Mouse (Mus musculus) lung, adult 2 months (tissue): ENCODE data around the gene Gmfg. TPM values are rescaled to one million over a fixed set of nuclear protein-coding genes. Genes with fewer than 3 reads are reported as not detected.

Experiments used
- DNase-seq: peaks from one replicate; pipeline ENCODE4 v3.0.0; 2022
- H3K4me1 ChIP-seq: fragments of 200-500 bp; 2 replicates; pipeline ENCODE4 v1.6.1; 2011; ENCODE audit warnings: low read length; ENCODE audit not compliant: control insufficient read depth, insufficient read depth
- H3K4me3 ChIP-seq: fragments of 200-500 bp; replicated peaks from 2 replicates; pipeline ENCODE3; 2011; ENCODE audit warnings: low read depth, mild to moderate bottlenecking, control low read depth, low read length; ENCODE audit errors: extremely low read depth
- CTCF ChIP-seq: fragments of 200-500 bp; IDR thresholded peaks from 2 replicates; pipeline ENCODE4 v1.5.1; 2011; ENCODE audit warnings: mild to moderate bottlenecking, low read length, control low read depth; ENCODE audit not compliant: insufficient read depth
- POLR2A ChIP-seq: fragments of 200-500 bp; IDR thresholded peaks from 2 replicates; pipeline ENCODE4 v1.6.1; 2011; ENCODE audit warnings: low read depth, mild to moderate bottlenecking, control low read depth, low read length, borderline replicate concordance; ENCODE audit errors: extremely low read depth
- WGBS: fragments of 180-500 bp; shearing (Covaris S2); methylation state at CpG from one replicate; pipeline ENCODE4 v1.1.7; 2018; 5-methylcytosine and 5-hydroxymethylcytosine counted together
- polyA plus RNA-seq: library from polyadenylated mRNA; depleted of rRNA; stranded (reverse); fragments of >200 nt; gene quantifications from 2 replicates; pipeline ENCODE4 v1.2.3, GENCODE M21; 2012; rRNA removed

Gene Gmfg
- polyA plus RNA-seq, 1 experiment, result 24.2 TPM

- TF ChIP-seq CTCF (no peak), POLR2A (no peak)
- Histone ChIP-seq H3K4me3 (no peak overlapping the region), H3K4me1 (no peaks in the 10 kb centered on the region)
- 86% methylated on average over 5 of the region's 5 CpGs for WGBS
- DNase-seq, result no peak
Measured at GRCm38 (mm10) chr7:28477363-28477762, 40.1 kb downstream of the Gmfg start.

GRCm38 (mm10) chr7:28478854-28479253 is 41.6 kb downstream of the Gmfg start:
- WGBS, result 5% methylated on average over 8 of the region's 8 CpGs
- no peak for DNase-seq
- Histone ChIP-seq H3K4me1 (no peaks in the 10 kb centered on the region), H3K4me3 (no peak overlapping the region)
- TF ChIP-seq CTCF (no peak), POLR2A (no peak)

DNA sequence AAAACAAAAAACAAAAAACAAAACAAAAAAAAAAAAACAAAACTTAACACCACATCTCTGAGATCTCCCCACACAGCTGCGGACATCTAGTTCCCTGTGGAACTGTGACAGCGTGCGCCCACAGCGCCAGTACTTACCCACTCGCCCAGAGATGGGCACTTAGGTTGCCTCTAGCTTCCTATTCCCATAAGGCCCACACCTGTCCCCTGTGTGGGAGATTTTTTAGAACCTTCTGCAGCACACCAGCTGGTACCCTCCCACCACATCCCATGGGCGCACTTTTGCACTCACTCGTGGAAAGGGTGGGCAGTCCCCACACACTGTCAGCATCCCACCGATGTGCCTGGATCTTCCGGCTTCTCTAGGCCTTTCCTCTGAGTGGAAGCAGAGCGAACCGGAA is 45.6 kb downstream of the Gmfg start:
- H3K4me1 ChIP-seq, result no peaks in the 10 kb centered on the region
- no peak for DNase-seq
- 77% methylated on average over 11 of the region's 11 CpGs for WGBS
- H3K4me3 ChIP-seq, result no peak overlapping the region
- TF ChIP-seq CTCF (no peak), POLR2A (no peak)

DNA sequence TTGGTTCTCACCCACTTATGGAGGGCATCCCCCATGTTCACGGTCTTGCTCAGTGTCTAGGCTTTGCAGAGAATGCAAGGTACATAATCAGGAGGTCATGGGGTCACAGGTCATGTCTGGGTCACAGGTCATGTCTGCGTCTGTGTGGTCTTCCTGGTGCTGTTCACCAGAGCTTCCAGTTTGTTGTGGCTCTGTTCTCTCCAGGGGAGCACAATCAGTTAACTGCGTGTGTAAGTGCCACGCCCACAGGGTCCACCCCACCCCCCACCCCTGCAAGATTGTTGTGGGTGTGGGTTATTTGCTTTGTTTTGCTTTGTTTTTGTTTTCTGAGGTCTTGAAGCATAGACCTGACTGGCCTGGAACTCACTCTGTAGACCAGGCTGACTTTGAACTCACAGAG is 46.9 kb downstream of the Gmfg start:
- Histone ChIP-seq H3K4me3 (no peak overlapping the region), H3K4me1 (no peaks in the 10 kb centered on the region)
- no peak for DNase-seq
- WGBS, result 40% methylated on average over 4 of the region's 4 CpGs
- TF ChIP-seq CTCF (no peak), POLR2A (no peak)

DNA sequence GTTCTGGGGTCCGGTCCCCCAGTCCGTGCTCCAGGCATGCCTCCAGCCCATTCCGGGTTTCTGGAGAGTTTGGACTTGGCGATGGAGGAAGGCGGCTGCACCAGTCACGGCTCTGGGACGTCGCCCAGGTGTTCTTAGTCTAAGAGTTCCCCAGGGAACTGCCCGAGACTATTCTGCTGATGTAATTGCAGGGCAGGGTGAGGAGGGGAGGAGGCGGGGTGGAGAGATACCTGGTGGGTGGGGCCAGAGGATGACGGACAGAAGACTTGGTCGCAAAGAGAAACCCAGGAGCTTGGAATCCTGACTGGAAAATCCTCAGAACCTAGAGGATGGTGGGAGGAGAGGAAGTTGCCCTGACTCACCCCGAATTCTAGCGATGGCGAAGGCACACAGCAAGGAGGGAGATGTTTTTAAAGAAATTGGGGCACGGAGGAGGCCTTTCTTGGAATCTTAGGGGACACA is 50.8 kb downstream of the Gmfg start:
- Histone ChIP-seq H3K4me1 (no peaks in the 10 kb centered on the region), H3K4me3 (no peak overlapping the region)
- DNase-seq, result peak; percentile 33
- WGBS, result 4% methylated on average over 16 of the region's 16 CpGs
- no peak for TF ChIP-seq CTCF

DNA sequence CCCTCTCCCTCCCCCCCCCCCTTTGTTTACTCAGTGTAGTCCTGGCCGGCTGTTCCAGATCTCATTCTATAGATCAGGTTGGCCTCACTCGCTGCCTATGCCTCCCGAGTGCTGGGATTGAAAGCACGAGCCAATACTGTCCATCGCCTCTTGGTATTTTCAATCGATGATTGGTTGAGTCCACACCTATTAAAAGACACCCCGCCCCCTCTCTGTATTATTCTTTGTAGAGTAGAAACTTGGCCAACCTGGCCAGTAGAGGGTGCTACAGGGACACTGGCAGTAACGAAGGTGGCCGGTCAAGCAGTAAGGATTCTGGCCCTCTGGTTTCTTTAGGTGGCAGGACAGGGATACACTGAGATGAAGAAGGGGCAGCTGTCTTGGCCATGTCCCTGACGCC is 53.2 kb downstream of the Gmfg start:
- Histone ChIP-seq H3K4me1 (no peaks in the 10 kb centered on the region), H3K4me3 (no peak overlapping the region)
- WGBS, result 6% methylated on average over 10 of the region's 10 CpGs
- TF ChIP-seq POLR2A, result no peak
- TF ChIP-seq CTCF, result peak; percentile 64
- DNase-seq, result peak; percentile 53

GRCm38 (mm10) chr7:28490903-28491302 is 53.7 kb downstream of the Gmfg start:
- Histone ChIP-seq H3K4me3 (no peak overlapping the region), H3K4me1 (no peaks in the 10 kb centered on the region)
- DNase-seq, result no peak
- 38% methylated on average over 14 of the region's 14 CpGs for WGBS
- TF ChIP-seq POLR2A (no peak), CTCF (no peak)

DNA sequence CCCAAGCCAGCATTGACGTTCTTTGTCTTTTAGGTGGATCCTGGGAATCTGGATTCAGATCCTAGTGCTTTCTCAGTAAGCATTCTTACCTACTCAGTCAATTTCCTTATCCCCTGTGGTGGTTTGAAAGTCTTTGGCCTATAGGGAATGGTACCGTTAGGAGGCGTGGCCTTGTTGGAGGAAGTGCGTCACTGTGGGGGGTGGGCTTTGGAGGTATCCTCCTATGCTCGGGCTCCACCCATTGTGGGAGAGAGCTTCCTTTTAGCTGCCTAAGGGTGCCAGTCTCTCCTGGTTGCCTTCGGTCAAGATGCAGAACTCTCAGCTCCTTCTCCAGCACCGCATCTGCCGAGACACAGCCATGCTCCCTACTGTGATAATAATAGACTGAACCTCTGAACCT is 55.1 kb downstream of the Gmfg start:
- WGBS, result 90% methylated on average over 8 of the region's 8 CpGs
- no peak for DNase-seq
- Histone ChIP-seq H3K4me1 (no peaks in the 10 kb centered on the region), H3K4me3 (no peak overlapping the region)
- TF ChIP-seq CTCF, result no peak
- no peak for TF ChIP-seq POLR2A

DNA sequence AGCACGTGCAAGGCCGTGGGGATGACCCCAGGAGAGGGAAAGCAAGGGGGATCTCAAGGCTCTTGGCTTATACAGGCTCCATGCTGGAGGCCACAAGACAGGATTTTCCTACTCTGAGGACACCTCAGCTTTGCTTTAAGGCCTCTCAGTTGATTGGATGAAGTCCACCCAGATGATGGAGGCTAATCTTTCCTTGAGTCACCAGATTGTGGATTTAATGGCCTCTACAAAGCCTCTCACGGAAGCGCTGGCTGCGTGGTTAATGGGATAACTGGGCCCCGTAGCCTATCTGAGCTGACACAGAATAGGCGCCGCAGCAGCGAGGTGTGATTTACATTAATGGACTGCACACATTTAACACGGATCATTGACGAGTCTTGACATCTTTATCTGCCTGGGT is 58.2 kb downstream of the Gmfg start:
- no peak overlapping the region for H3K4me3 ChIP-seq
- no peaks in the 10 kb centered on the region for H3K4me1 ChIP-seq
- DNase-seq, result no peak
- no peak for TF ChIP-seq CTCF
- no peak for TF ChIP-seq POLR2A
- WGBS, result 56% methylated on average over 11 of the region's 11 CpGs

Other genes with a start within 250 kb of the Gmfg start
- 5.2 and 8.1 TPM in 2 replicates for gene Eid2, start 169.6 kb upstream of the Gmfg start, polyA plus RNA-seq
- 11.9 and 15.6 TPM in 2 replicates for gene Eid2b, start 159.7 kb upstream of the Gmfg start, polyA plus RNA-seq
- gene Selenov, start 146.3 kb upstream of the Gmfg start, polyA plus RNA-seq, result not detected in 2 replicates
- 0.12 and 0.20 TPM in 2 replicates for gene Dll3, start 135.2 kb upstream of the Gmfg start, polyA plus RNA-seq
- gene Timm50, start 125.4 kb upstream of the Gmfg start, polyA plus RNA-seq, result 38.8 and 44.4 TPM in 2 replicates
- gene Supt5, start 98.7 kb upstream of the Gmfg start, polyA plus RNA-seq, result 98.7 and 109 TPM in 2 replicates
- gene Rps16, start 86.8 kb upstream of the Gmfg start, polyA plus RNA-seq, result 529 and 774 TPM in 2 replicates
- gene Plekhg2, start 64.8 kb upstream of the Gmfg start, polyA plus RNA-seq, result 37.5 and 40.0 TPM in 2 replicates
- gene Zfp36, start 57.2 kb upstream of the Gmfg start, polyA plus RNA-seq, result 83.3 and 136 TPM in 2 replicates
- gene Med29, start 44.7 kb upstream of the Gmfg start, polyA plus RNA-seq, result 37.3 and 39.2 TPM in 2 replicates
- gene Paf1, start 44.5 kb upstream of the Gmfg start, polyA plus RNA-seq, result 81.5 and 103 TPM in 2 replicates
- 5.5 and 7.0 TPM in 2 replicates for gene Lrfn1, start 14.5 kb downstream of the Gmfg start, polyA plus RNA-seq
- gene Ifnl2, start 73.0 kb downstream of the Gmfg start, polyA plus RNA-seq, result not detected in 2 replicates
- gene Ifnl3, start 85.4 kb downstream of the Gmfg start, polyA plus RNA-seq, result not detected in 2 replicates
- 27.0 TPM in 1 of 2 replicates, not detected in the other for gene Sycn, start 103.4 kb downstream of the Gmfg start, polyA plus RNA-seq
- 0.53 and 27.0 TPM in 2 replicates for gene Nccrp1, start 109.8 kb downstream of the Gmfg start, polyA plus RNA-seq
- 93.9 and 112 TPM in 2 replicates for gene Samd4b, start 160.7 kb downstream of the Gmfg start, polyA plus RNA-seq
- gene Pak4, start 160.7 kb downstream of the Gmfg start, polyA plus RNA-seq, result 66.7 and 76.0 TPM in 2 replicates
- gene Acp7, start 193.9 kb downstream of the Gmfg start, polyA plus RNA-seq, result 0.41 and 16.5 TPM in 2 replicates